Mouse (Mus musculus): ENCODE measurements around the gene 9530053A07Rik. TPM values are rescaled to one million over a fixed set of nuclear protein-coding genes. Genes with fewer than 3 reads are reported as not detected.

The 9530053A07Rik gene
- polyA plus RNA-seq, 1 experiment: 0.05 TPM

DNA sequence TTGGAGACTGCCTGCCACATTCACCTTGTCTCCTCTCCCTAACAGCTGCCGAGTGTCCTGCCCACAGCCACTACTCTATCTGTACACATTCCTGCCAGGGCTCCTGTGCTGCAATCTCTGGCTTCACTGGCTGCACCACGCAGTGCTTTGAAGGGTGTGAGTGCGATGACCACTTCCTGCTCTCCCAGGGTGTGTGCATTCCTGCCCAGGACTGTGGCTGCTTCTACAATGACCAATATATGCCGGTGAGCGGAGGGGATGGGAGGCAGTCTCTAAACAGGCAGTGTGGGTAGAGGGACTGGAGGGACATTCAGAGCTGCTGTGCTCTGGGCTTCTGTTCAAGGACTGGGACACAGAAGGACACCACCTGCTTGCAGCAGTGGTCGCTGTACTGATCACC lies 30.0 kb downstream of the 9530053A07Rik start:
- Histone ChIP-seq H3K27ac (ENCODE audit: control insufficient read depth, insufficient read depth, low read depth, low read length) (no peak overlapping the region), H3K4me3 (ENCODE audit: control insufficient read depth, low read depth, low read length) (no peak overlapping the region), H3K36me3 (ENCODE audit: control insufficient read depth, insufficient read depth, low read length) (no peaks in the 10 kb centered on the region), H3K27me3 (ENCODE audit: control insufficient read depth, insufficient read depth, low read length) (no peaks in the 10 kb centered on the region), H3K4me1 (ENCODE audit: control insufficient read depth, insufficient read depth, low read length) (no peaks in the 10 kb centered on the region)
- TF ChIP-seq CTCF (IDR thresholded peaks at IDR 0.05; ENCODE audit: control insufficient read depth, insufficient read depth, insufficient replicate concordance, low read depth, low read length) (no peak), POLR2A (IDR thresholded peaks at IDR 0.05; ENCODE audit: control insufficient read depth, low read depth, low read length) (no peak)

DNA sequence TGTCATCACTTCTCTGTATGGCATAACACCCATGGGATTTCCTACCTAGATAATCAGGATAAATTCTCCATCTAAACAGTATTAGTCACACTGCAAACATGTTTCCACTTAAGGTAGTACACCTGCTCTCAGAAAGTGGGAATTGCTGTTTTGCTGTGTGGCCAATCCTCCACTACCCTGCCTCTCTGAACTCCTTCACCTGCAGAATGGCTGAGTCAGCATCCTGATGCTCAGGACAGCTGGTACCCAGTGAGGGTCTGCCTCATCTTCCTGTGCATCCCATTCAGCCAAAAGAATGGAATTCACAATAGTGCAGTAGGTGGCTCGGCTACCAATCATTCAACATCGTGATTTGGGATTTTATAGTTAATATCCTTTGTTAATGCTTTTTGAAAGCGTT lies 30.6 kb downstream of the 9530053A07Rik start:
- H3K4me1 ChIP-seq (ENCODE audit: control insufficient read depth, insufficient read depth, low read length): no peaks in the 10 kb centered on the region
- no peak overlapping the region for H3K4me3 ChIP-seq (ENCODE audit: control insufficient read depth, low read depth, low read length)
- no peak overlapping the region for H3K27ac ChIP-seq (ENCODE audit: control insufficient read depth, insufficient read depth, low read depth, low read length)
- no peaks in the 10 kb centered on the region for H3K27me3 ChIP-seq (ENCODE audit: control insufficient read depth, insufficient read depth, low read length)
- no peaks in the 10 kb centered on the region for H3K36me3 ChIP-seq (ENCODE audit: control insufficient read depth, insufficient read depth, low read length)
- TF ChIP-seq CTCF (IDR thresholded peaks at IDR 0.05; ENCODE audit: control insufficient read depth, insufficient read depth, insufficient replicate concordance, low read depth, low read length) (no peak), POLR2A (IDR thresholded peaks at IDR 0.05; ENCODE audit: control insufficient read depth, low read depth, low read length) (no peak)

DNA sequence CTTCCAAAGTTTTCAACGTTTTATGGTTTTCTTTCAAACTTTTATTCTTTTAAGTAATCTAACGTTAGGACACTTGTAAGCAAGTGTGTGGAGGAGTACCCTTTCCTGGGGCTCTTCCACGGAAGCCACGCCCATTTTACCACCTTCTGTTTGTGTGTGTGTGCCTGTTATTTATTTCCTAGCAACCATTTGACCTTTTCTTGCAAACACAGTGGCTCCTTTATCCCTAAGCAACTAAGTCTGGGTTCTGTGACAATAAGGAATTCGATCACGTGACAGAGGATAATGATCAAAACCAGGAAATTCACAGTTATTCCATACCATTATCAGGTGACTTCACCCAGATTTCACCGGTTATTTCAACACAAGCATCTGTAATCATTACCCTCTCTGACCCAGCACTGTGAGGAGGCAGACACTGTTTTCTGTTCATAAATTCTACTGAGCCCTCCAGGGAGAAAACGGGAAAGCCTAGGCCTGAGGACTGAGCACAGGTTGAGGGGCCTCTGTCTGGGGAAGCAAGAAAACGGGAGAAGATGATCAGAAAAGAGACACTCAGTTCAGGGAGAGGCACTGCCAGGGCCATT lies 32.0 kb downstream of the 9530053A07Rik start:
- Histone ChIP-seq H3K27ac (ENCODE audit: control insufficient read depth, insufficient read depth, low read depth, low read length) (no peak overlapping the region), H3K27me3 (ENCODE audit: control insufficient read depth, insufficient read depth, low read length) (no peaks in the 10 kb centered on the region), H3K36me3 (ENCODE audit: control insufficient read depth, insufficient read depth, low read length) (no peaks in the 10 kb centered on the region), H3K4me1 (ENCODE audit: control insufficient read depth, insufficient read depth, low read length) (no peaks in the 10 kb centered on the region), H3K4me3 (ENCODE audit: control insufficient read depth, low read depth, low read length) (no peak overlapping the region)
- TF ChIP-seq CTCF (IDR thresholded peaks at IDR 0.05; ENCODE audit: control insufficient read depth, insufficient read depth, insufficient replicate concordance, low read depth, low read length): no peak
- no peak for TF ChIP-seq POLR2A (IDR thresholded peaks at IDR 0.05; ENCODE audit: control insufficient read depth, low read depth, low read length)

DNA sequence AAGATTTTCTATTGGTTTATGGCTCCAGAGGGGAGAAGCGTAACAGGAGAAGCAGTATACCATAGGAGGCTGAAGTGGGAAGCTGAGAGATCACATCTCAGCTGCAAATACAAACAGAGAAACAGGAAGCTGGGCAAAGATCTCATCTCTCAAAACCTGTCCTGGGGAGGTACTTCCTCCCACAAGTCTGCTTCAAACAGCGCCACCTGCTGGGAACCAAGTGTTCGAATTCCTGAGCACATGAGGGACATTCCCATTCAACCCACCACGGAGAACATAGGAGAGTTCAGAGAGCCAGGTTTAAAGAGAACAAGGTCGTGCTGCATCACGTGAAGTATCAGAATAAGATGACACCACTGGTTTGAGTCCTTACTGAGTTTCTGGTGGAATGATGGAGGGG lies 36.1 kb downstream of the 9530053A07Rik start:
- no peak overlapping the region for H3K27ac ChIP-seq (ENCODE audit: control insufficient read depth, insufficient read depth, low read depth, low read length)
- TF ChIP-seq POLR2A (IDR thresholded peaks at IDR 0.05; ENCODE audit: control insufficient read depth, low read depth, low read length) (no peak), CTCF (IDR thresholded peaks at IDR 0.05; ENCODE audit: control insufficient read depth, insufficient read depth, insufficient replicate concordance, low read depth, low read length) (0 out of 2 replicates have a peak, but pooled peaks have one; percentile 17)
- H3K27me3 ChIP-seq (ENCODE audit: control insufficient read depth, insufficient read depth, low read length): no peaks in the 10 kb centered on the region
- no peaks in the 10 kb centered on the region for H3K36me3 ChIP-seq (ENCODE audit: control insufficient read depth, insufficient read depth, low read length)
- peaks cover 14% of the 10 kb centered on the region for H3K4me1 ChIP-seq (ENCODE audit: control insufficient read depth, insufficient read depth, low read length)
- H3K4me3 ChIP-seq (ENCODE audit: control insufficient read depth, low read depth, low read length): no peak overlapping the region

DNA sequence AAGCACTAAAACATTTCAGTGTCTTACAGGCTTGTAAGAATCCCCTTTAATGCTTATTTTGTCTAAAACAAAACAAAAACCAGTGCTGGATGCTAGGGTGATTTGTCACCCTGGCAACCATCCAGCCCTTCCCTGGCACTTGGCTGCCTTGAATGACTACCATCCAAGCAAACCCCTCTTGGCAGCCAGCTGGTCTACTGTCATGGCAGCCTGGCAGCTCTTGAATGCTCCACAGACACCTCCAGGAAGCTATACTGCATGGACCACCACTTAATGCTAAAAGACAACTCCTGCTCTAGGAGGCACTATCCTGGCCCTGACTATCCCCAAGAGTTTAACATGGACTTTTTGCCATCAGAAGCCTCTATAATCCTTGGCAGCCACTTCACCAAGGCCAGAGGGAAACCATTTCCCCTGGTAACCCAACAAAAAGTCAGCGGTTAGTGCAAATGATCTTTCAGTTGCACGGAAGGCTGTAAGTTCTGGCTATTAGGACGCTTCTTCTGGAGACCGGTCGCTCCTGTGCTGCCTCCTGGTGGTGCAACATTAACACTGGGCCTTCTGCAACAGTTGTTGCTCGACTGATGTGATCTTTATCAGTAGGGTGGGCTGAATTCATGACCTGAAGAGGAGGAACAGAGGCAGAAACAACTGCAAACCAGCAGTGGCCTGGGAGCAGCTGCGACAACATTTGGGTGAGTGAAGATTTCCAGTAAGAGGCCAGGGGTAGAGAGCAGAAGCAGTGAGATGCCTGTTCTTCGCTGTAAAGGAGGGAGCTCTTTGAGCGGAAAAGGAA lies 39.3 kb downstream of the 9530053A07Rik start:
- peak overlapping the region; percentile 47 for H3K27ac ChIP-seq (ENCODE audit: control insufficient read depth, insufficient read depth, low read depth, low read length)
- TF ChIP-seq CTCF (IDR thresholded peaks at IDR 0.05; ENCODE audit: control insufficient read depth, insufficient read depth, insufficient replicate concordance, low read depth, low read length): peak; percentile 58; the same call in 1 of the 2 replicates
- no peak for TF ChIP-seq POLR2A (IDR thresholded peaks at IDR 0.05; ENCODE audit: control insufficient read depth, low read depth, low read length)
- no peaks in the 10 kb centered on the region for H3K27me3 ChIP-seq (ENCODE audit: control insufficient read depth, insufficient read depth, low read length)
- peak overlapping the region; percentile 98 for H3K4me3 ChIP-seq (ENCODE audit: control insufficient read depth, low read depth, low read length)
- H3K36me3 ChIP-seq (ENCODE audit: control insufficient read depth, insufficient read depth, low read length): no peaks in the 10 kb centered on the region
- peaks cover 20% of the 10 kb centered on the region for H3K4me1 ChIP-seq (ENCODE audit: control insufficient read depth, insufficient read depth, low read length)

DNA sequence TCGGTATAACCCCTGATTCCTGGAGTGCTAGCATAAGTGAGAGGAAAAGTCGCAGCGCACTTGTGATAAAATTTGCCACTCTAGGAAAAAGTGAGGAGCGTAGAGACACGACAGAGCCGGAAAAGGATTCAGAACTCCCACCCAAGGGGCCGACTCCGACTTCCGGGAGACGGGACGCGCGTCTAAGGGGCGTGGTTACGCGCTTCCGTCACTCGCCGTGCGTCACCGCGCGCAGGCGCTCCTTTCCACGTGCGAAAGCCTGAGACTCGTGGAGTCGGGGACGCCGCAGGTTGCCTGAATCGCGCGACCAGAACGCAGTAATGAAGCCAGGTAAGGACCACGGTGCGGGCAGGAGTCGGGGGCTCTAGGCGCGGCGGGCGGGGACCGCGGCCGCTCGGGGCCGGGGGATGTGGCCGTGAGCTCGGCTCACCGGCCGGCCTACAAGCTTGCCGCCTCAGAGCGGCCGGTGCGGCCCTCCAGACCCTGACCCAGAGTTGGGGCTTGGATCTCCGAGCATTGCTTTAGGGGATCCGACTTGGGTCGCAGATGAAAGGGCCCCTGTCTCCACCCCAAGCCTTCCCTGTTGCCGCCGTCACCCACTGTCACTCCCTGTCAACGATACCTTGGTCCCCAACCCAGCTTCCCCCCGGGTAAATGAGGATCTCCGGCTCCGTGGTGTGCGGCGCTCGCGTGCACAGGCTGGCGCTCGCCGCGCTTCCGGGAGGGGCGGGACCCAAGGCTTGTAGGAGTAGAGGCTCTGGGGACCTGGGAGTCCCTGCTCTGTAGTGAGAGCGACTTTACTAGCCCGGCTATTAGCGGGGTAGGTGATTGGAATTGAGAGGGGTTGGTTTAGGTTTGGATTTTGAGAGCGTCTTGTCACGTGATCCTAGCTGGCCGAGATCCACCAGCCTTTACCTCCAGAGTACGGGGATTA lies 40.5 kb downstream of the 9530053A07Rik start, which contains the start of gene Fbl:
Gene Fbl, plus strand, starts transcription at position 222 of the 934 bp plus-strand sequence.
- Histone ChIP-seq H3K27me3 (ENCODE audit: control insufficient read depth, insufficient read depth, low read length) (no peaks in the 10 kb centered on the region), H3K36me3 (ENCODE audit: control insufficient read depth, insufficient read depth, low read length) (no peaks in the 10 kb centered on the region), H3K27ac (ENCODE audit: control insufficient read depth, insufficient read depth, low read depth, low read length) (peak within 1 kb of the TSS; percentile 91), H3K4me1 (ENCODE audit: control insufficient read depth, insufficient read depth, low read length) (peaks cover 20% of the 10 kb centered on the region), H3K4me3 (ENCODE audit: control insufficient read depth, low read depth, low read length) (peak within 1 kb of the TSS; percentile 98)
- TF ChIP-seq POLR2A (IDR thresholded peaks at IDR 0.05; ENCODE audit: control insufficient read depth, low read depth, low read length) (peak; percentile 87), CTCF (IDR thresholded peaks at IDR 0.05; ENCODE audit: control insufficient read depth, insufficient read depth, insufficient replicate concordance, low read depth, low read length) (no peak)

Data from testis, adult 2 months (tissue).